Mouse (Mus musculus) yolk sac, embryonic 10.5 days (tissue): ENCODE measurements at regions not wholly inside any gene's neighbourhood (a gene's known extent, or its start where the extent isn't known, plus 50 kb on each side); places are given as distances from the start of the nearest gene placed in this dataset.

Experiments
- DNase-seq: peaks from one replicate; pipeline ENCODE4 v3.0.0-alpha.2; 2017; ENCODE audit warnings: low spot score

DNA sequence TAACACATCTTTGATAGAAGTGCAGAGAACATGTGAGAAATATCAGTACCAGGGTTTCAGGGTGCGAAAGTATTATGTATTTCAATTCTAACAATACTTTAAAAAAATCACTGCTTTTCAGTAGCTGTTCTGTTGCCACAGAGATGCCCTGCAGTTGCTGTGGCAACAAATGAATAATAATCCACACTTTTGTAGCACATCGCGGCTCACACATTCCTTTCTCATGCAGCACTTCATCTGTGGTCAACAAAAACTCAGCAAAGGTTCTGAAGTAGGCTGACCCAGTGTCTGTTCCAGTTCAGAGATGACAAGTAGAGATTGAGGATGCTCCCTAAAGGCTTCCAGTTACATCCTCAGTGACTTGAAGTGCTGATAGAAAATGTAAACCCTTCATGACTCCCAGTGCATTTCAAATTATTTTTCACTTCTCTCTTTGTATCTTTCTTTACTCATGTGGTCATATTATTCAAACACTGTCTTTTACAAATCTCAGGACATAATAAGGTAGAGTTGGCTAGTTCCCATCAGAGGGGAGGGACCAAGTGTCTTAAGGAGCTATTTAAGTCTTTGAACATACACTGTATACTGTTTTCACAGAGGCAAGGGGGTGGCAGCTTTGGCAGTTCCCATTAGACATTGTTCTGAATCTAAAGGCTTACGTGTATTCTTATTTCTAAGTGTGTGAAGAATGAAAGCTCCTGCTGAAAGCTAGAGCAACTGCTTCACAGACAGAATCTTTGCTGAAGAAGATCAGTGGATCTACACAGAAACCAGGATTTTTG is 460.6 kb upstream of the Slit2 start:
- no peak for DNase-seq

GRCm38 (mm10) chr5:47528671-47529070 is 454.3 kb upstream of the Slit2 start:
- no peak for DNase-seq

DNA sequence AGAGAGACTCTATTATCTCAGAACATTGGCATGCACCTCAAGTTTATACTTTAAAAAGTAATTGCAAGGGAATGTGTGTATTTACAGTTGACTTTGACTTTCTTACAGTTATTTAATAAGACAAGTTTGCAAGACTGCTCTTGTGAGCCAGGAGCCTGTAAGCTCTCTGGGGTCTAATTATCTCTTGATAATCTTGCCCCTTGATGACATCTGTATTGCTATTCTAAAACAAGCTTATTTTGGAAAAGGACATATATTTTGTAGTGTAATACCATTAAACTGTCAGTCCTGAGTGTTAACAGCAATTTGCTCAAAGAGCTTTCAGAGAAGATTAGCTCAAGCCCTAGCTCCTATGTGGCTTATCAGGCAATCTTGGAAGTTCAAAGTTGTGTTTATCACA is 445.4 kb upstream of the Slit2 start:
- no peak for DNase-seq

DNA sequence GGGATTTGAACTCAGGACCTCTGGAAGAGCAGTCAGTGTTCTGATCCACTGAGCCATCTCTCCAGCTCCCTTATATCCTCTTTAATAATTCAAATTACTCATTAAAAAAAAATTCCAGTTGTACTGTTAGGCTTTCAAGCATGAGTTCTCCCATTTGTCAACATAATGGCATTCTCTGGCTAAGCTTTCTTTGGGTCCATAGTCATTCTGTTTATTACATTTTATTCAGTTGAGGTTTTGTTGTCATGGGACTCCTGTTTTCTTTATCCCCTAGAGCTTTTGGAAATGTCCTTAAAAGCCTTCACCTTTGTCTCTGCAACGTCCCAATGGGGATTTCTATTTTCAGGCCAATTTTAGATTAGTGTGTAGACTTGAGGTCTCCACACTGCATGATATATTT is 440.7 kb upstream of the Slit2 start:
- no peak for DNase-seq

GRCm38 (mm10) chr5:47556717-47557116 is 426.2 kb upstream of the Slit2 start:
- no peak for DNase-seq

GRCm38 (mm10) chr5:47557152-47557800 is 425.7 kb upstream of the Slit2 start:
- no peak for DNase-seq
